Mouse (Mus musculus): Measurements from ENCODE around the gene Nat8f2. TPM values are rescaled to one million over a fixed set of nuclear protein-coding genes. Genes with fewer than 3 reads are reported as not detected.
"Not testable (repeated sequence)": the region's sequence is repeated elsewhere in the genome, so short reads cannot be mapped to it uniquely, and the experiment has no call there.

The Nat8f2 gene
- polyA plus RNA-seq, 1 experiment from 2014 or later: 0.04 TPM

- not testable (repeated sequence) for H3K4me3 ChIP-seq; H3K4me2 ChIP-seq; H3K9ac ChIP-seq; H3K27ac ChIP-seq; H3K9me3 ChIP-seq (replicated peaks); ATAC-seq; H3K36me3 ChIP-seq; H3K4me1 ChIP-seq; H3K27me3 ChIP-seq (replicated peaks)
- WGBS (ENCODE audit: insufficient replicate concordance): 49% methylated on average over 7 of the region's 8 CpGs
These were observed 29.9 kb upstream of the Nat8f2 start for GRCm38 (mm10) chr6:85898596-85899475.

GRCm38 (mm10) chr6:85895061-85895648 lies 26.2 kb upstream of the Nat8f2 start:
- H3K27ac ChIP-seq; H3K36me3 ChIP-seq; H3K4me2 ChIP-seq; H3K4me3 ChIP-seq; ATAC-seq; H3K9ac ChIP-seq; H3K27me3 ChIP-seq (replicated peaks); H3K4me1 ChIP-seq: not testable (repeated sequence)
- peaks cover 13% of the 10 kb centered on the region for H3K9me3 ChIP-seq (replicated peaks)
- WGBS (ENCODE audit: insufficient replicate concordance): 61% methylated on average over 25 of the region's 25 CpGs

- H3K4me2 ChIP-seq: no peak overlapping the region
- peaks cover 20% of the 10 kb centered on the region for H3K9me3 ChIP-seq (replicated peaks)
- H3K27ac ChIP-seq: no peak overlapping the region
- H3K4me1 ChIP-seq: no peaks in the 10 kb centered on the region
- no peak overlapping the region for H3K9ac ChIP-seq
- H3K4me3 ChIP-seq: no peak overlapping the region
- WGBS (ENCODE audit: insufficient replicate concordance): 72% methylated on average over 2 of the region's 2 CpGs
- ATAC-seq: no peak
- H3K36me3 ChIP-seq: no peaks in the 10 kb centered on the region
- H3K27me3 ChIP-seq (replicated peaks): no peaks in the 10 kb centered on the region
These were observed 20.0 kb upstream of the Nat8f2 start for GRCm38 (mm10) chr6:85888961-85889360.

GRCm38 (mm10) chr6:85884311-85884710 lies 15.4 kb upstream of the Nat8f2 start:
- Histone ChIP-seq H3K4me1 (no peaks in the 10 kb centered on the region), H3K36me3 (no peaks in the 10 kb centered on the region), H3K27ac (no peak overlapping the region), H3K4me3 (no peak overlapping the region), H3K9me3 (replicated peaks) (peaks cover 19% of the 10 kb centered on the region), H3K27me3 (replicated peaks) (no peaks in the 10 kb centered on the region), H3K9ac (no peak overlapping the region), H3K4me2 (no peak overlapping the region)
- no peak for ATAC-seq
- WGBS (ENCODE audit: insufficient replicate concordance): 48% methylated on average over 1 of the region's 1 CpGs

- not testable (repeated sequence) for H3K36me3 ChIP-seq; H3K4me2 ChIP-seq; H3K27ac ChIP-seq; ATAC-seq; H3K27me3 ChIP-seq (replicated peaks); H3K9ac ChIP-seq; H3K4me1 ChIP-seq; H3K4me3 ChIP-seq
- H3K9me3 ChIP-seq (replicated peaks): peaks cover 19% of the 10 kb centered on the region
- 76% methylated on average over 9 of the region's 9 CpGs for WGBS (ENCODE audit: insufficient replicate concordance)
These were observed 14.3 kb upstream of the Nat8f2 start for GRCm38 (mm10) chr6:85883246-85883645.

- Histone ChIP-seq H3K4me3 (no peak overlapping the region), H3K4me2 (no peak overlapping the region), H3K9ac (no peak overlapping the region), H3K4me1 (no peaks in the 10 kb centered on the region), H3K27ac (no peak overlapping the region), H3K9me3 (replicated peaks) (no peaks in the 10 kb centered on the region), H3K27me3 (replicated peaks) (no peaks in the 10 kb centered on the region), H3K36me3 (no peaks in the 10 kb centered on the region)
- WGBS (ENCODE audit: insufficient replicate concordance): 44% methylated on average over 8 of the region's 8 CpGs
- no peak for ATAC-seq
These were observed 950 bp downstream of the Nat8f2 start for GRCm38 (mm10) chr6:85867726-85868690.

- H3K4me1 ChIP-seq; H3K9ac ChIP-seq; ATAC-seq; H3K4me2 ChIP-seq; H3K4me3 ChIP-seq; H3K27me3 ChIP-seq (replicated peaks); H3K27ac ChIP-seq; H3K36me3 ChIP-seq; H3K9me3 ChIP-seq (replicated peaks): not testable (repeated sequence)
- WGBS (ENCODE audit: insufficient replicate concordance): 33% methylated on average over 1 of the region's 1 CpGs
These were observed 2.0 kb downstream of the Nat8f2 start for GRCm38 (mm10) chr6:85866995-85867394.

GRCm38 (mm10) chr6:85866166-85866565 lies 2.8 kb downstream of the Nat8f2 start:
- H3K4me2 ChIP-seq; H3K4me3 ChIP-seq; H3K9me3 ChIP-seq (replicated peaks); H3K27me3 ChIP-seq (replicated peaks); H3K4me1 ChIP-seq; H3K9ac ChIP-seq; ATAC-seq; H3K27ac ChIP-seq; H3K36me3 ChIP-seq: not testable (repeated sequence)
- 65% methylated on average over 3 of the region's 3 CpGs for WGBS (ENCODE audit: insufficient replicate concordance)

- ATAC-seq: not testable (repeated sequence)
- WGBS (ENCODE audit: insufficient replicate concordance): 51% methylated on average over 5 of the region's 7 CpGs
These were observed 3.9 kb downstream of the Nat8f2 start for GRCm38 (mm10) chr6:85864900-85865639.

GRCm38 (mm10) chr6:85863840-85864239 lies 5.1 kb downstream of the Nat8f2 start:
- no peak overlapping the region for H3K9ac ChIP-seq
- WGBS (ENCODE audit: insufficient replicate concordance): 70% methylated on average over 2 of the region's 2 CpGs
- no peaks in the 10 kb centered on the region for H3K27me3 ChIP-seq (replicated peaks)
- no peaks in the 10 kb centered on the region for H3K36me3 ChIP-seq
- H3K4me2 ChIP-seq: no peak overlapping the region
- no peak for ATAC-seq
- no peak overlapping the region for H3K27ac ChIP-seq
- H3K4me1 ChIP-seq: no peaks in the 10 kb centered on the region
- no peak overlapping the region for H3K4me3 ChIP-seq
- no peaks in the 10 kb centered on the region for H3K9me3 ChIP-seq (replicated peaks)

More at GRCm38 (mm10) chr6:85864900-85865639, 3.9 kb downstream of the Nat8f2 start:
- H3K27ac ChIP-seq; H3K4me2 ChIP-seq; H3K4me3 ChIP-seq; H3K4me1 ChIP-seq; H3K36me3 ChIP-seq; H3K9ac ChIP-seq; H3K27me3 ChIP-seq (replicated peaks); H3K9me3 ChIP-seq (replicated peaks): not testable (repeated sequence)

- no peak overlapping the region for H3K27ac ChIP-seq
- H3K9ac ChIP-seq: no peak overlapping the region
- H3K4me2 ChIP-seq: no peak overlapping the region
- ATAC-seq: no peak
- H3K27me3 ChIP-seq (replicated peaks): no peaks in the 10 kb centered on the region
- no peaks in the 10 kb centered on the region for H3K9me3 ChIP-seq (replicated peaks)
- no peaks in the 10 kb centered on the region for H3K36me3 ChIP-seq
- WGBS (ENCODE audit: insufficient replicate concordance): 59% methylated on average over 2 of the region's 2 CpGs
- H3K4me1 ChIP-seq: no peaks in the 10 kb centered on the region
- no peak overlapping the region for H3K4me3 ChIP-seq
These were observed 5.8 kb downstream of the Nat8f2 start for GRCm38 (mm10) chr6:85863136-85863535.
